Mouse (Mus musculus) lung, adult 2 months (tissue): ENCODE results near the gene Zfp398. TPM values are rescaled to one million over a fixed set of nuclear protein-coding genes. Genes with fewer than 3 reads are reported as not detected.

ENCODE experiments used
- DNase-seq: peaks from one replicate; pipeline ENCODE4 v3.0.0; 2022
- H3K4me1 ChIP-seq: fragments of 200-500 bp; 2 replicates; pipeline ENCODE4 v1.6.1; 2011; ENCODE audit warnings: low read length; ENCODE audit not compliant: control insufficient read depth, insufficient read depth
- H3K4me3 ChIP-seq: fragments of 200-500 bp; replicated peaks from 2 replicates; pipeline ENCODE3; 2011; ENCODE audit warnings: low read depth, mild to moderate bottlenecking, control low read depth, low read length; ENCODE audit errors: extremely low read depth
- CTCF ChIP-seq: fragments of 200-500 bp; IDR thresholded peaks from 2 replicates; pipeline ENCODE4 v1.5.1; 2011; ENCODE audit warnings: mild to moderate bottlenecking, low read length, control low read depth; ENCODE audit not compliant: insufficient read depth
- POLR2A ChIP-seq: fragments of 200-500 bp; IDR thresholded peaks from 2 replicates; pipeline ENCODE4 v1.6.1; 2011; ENCODE audit warnings: low read depth, mild to moderate bottlenecking, control low read depth, low read length, borderline replicate concordance; ENCODE audit errors: extremely low read depth
- WGBS: fragments of 180-500 bp; shearing (Covaris S2); methylation state at CpG from one replicate; pipeline ENCODE4 v1.1.7; 2018; 5-methylcytosine and 5-hydroxymethylcytosine counted together
- polyA plus RNA-seq: library from polyadenylated mRNA; depleted of rRNA; stranded (reverse); fragments of >200 nt; gene quantifications from 2 replicates; pipeline ENCODE4 v1.2.3, GENCODE M21; 2012; rRNA removed

Zfp398 gene
- polyA plus RNA-seq = 8.8 and 8.9 TPM in 2 replicates

- under 1% methylated on average over 52 of the region's 52 CpGs for WGBS
- DNase-seq = peak; percentile 94
- TF ChIP-seq CTCF (peak; percentile 46; the same call in 1 of the 2 replicates), POLR2A (peak; percentile 61; the same call in 1 of the 2 replicates)
- H3K4me3 ChIP-seq = peak within 1 kb of the TSS; percentile 81
- H3K4me1 ChIP-seq = peaks cover 5% of the 10 kb centered on the region
Measured at GRCm38 (mm10) chr6:47835482-47835983, at the start of gene Zfp398. Gene Zfp398 (plus strand): TSS chr6:47835661.

DNA sequence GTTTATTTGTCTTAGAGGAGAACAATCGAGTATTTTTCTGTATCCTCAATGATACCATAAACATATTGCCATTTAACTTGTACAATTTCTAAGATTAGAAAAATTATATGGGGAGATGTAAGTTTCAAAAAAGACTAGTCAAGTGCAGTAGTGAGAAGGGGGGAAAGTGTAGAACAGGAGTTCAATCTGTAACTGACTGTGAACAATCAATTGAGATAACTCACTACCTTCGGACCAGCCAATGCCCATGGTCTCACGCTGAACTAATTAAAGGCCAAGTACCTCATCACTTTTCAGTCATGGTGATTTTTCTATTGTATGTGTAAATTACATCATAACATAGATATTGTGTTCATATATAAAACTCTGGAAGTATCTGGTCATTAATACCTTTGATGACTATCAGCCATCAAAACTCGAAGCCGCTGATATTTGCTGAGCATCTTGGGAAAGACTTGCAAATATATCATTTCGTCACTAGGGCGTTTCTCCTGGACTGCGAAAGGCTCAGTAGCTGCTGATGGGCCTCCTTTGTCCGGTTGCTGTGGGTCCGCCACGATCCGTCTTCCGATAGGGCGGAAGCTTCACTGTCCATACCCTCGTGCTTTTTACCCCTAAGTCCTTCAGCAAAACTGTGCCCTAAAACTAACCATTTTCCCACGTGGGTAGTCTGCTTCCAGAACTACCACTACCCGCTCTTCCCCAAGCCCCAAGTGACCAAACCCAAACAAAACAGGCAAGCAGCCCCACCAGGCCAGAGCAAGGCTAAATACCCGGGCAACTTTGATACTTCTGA is 47.3 kb upstream of the Zfp398 start:
- WGBS = under 1% methylated on average over 18 of the region's 18 CpGs
- peak; percentile 80 for DNase-seq
- TF ChIP-seq CTCF (no peak), POLR2A (peak; percentile 99)

DNA sequence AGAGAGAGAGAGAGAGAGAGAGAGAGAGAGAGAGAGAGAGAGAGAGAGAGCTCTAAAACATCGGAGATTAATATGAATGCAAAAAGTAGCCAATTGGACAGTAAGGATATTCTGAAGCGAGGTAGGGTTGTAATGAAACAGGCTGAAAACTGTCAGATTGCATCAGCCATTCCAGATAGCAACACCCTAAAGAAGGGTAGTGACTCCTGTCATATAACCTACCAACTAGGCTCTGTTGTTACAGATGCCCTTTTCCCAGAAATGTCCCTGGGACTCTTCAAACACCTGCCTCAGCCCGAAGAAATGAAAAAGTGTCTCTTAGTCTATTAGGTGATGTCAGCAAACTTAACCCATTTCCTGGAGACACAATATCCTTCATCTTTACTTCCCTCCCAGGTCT is 46.6 kb upstream of the Zfp398 start:
- Histone ChIP-seq H3K4me1 (peaks cover 3% of the 10 kb centered on the region), H3K4me3 (peak overlapping the region; percentile 48)
- 10% methylated on average over 3 of the region's 3 CpGs for WGBS
- no peak for TF ChIP-seq POLR2A
- TF ChIP-seq CTCF = no peak
- no peak for DNase-seq

More for the DNA sequence above, 47.3 kb upstream of the Zfp398 start:
- H3K4me1 ChIP-seq = peaks cover 3% of the 10 kb centered on the region
- peak overlapping the region; percentile 87 for H3K4me3 ChIP-seq

GRCm38 (mm10) chr6:47790745-47791144 is 44.7 kb upstream of the Zfp398 start:
- TF ChIP-seq CTCF = no peak
- no peak for DNase-seq
- Histone ChIP-seq H3K4me1 (peaks cover 3% of the 10 kb centered on the region), H3K4me3 (no peak overlapping the region)
- 30% methylated on average over 2 of the region's 2 CpGs for WGBS

- WGBS = 88% methylated on average over 2 of the region's 2 CpGs
- TF ChIP-seq POLR2A (no peak), CTCF (no peak)
- Histone ChIP-seq H3K4me3 (no peak overlapping the region), H3K4me1 (peaks cover 3% of the 10 kb centered on the region)
- DNase-seq = no peak
Measured at GRCm38 (mm10) chr6:47792533-47792932, 42.9 kb upstream of the Zfp398 start.

- no peak for DNase-seq
- Histone ChIP-seq H3K4me1 (peaks cover 3% of the 10 kb centered on the region), H3K4me3 (no peak overlapping the region)
- TF ChIP-seq POLR2A (no peak), CTCF (no peak)
- 63% methylated on average over 5 of the region's 5 CpGs for WGBS
Measured at GRCm38 (mm10) chr6:47793284-47793683, 42.2 kb upstream of the Zfp398 start.

GRCm38 (mm10) chr6:47794106-47794830 is 41.2 kb upstream of the Zfp398 start:
- DNase-seq = no peak
- TF ChIP-seq CTCF (peak; percentile 61), POLR2A (no peak)
- no peaks in the 10 kb centered on the region; the same call in 1 of the 2 replicates for H3K4me1 ChIP-seq
- 60% methylated on average over 10 of the region's 10 CpGs for WGBS
- H3K4me3 ChIP-seq = no peak overlapping the region

DNA sequence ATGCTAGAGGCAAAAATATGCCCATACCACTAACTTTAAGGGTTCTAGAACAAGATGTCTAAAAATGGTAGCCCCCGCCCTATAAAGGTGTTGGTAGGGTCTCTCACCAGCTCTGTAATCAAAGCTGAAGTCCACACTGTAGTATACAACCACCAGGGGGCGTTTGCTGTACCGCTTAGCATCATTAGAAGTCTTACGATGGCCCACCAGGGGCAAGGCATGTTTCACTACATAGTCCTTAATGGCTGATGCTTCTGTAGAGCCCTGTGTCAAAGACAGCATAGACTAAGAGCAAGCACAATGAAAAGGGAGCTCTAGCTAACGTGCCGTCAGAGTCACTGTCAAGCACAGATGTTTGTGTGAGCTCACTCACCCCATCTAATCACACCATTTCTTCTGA is 36.4 kb upstream of the Zfp398 start:
- Histone ChIP-seq H3K4me1 (no peaks in the 10 kb centered on the region), H3K4me3 (no peak overlapping the region)
- TF ChIP-seq POLR2A = no peak
- TF ChIP-seq CTCF = peak; percentile 51
- DNase-seq = peak; percentile 33
- WGBS = 34% methylated on average over 6 of the region's 6 CpGs

GRCm38 (mm10) chr6:47805520-47805919 is 29.9 kb upstream of the Zfp398 start:
- Histone ChIP-seq H3K4me1 (no peaks in the 10 kb centered on the region), H3K4me3 (no peak overlapping the region)
- no peak for DNase-seq
- TF ChIP-seq POLR2A = no peak
- TF ChIP-seq CTCF = no peak
- 63% methylated on average over 2 of the region's 2 CpGs for WGBS
